22 mouse cellular contexts compared by ENCODE assay signal in genomic region chr17:36030046-36030702, GRCm38 (mm10). TPM values are rescaled to one million over a fixed set of nuclear protein-coding genes. Genes with fewer than 3 reads are reported as not detected.
DNase-seq lines count a peak whose midpoint lies in the region; ATAC-seq and TF ChIP-seq lines count a peak whose summit lies in the region.
"Not testable (repeated sequence)": the region's sequence is repeated elsewhere in the genome, so short reads cannot be mapped to it uniquely, and the experiment has no call there.
"Had no signal": no experiment of that assay in that cellular context is flagged by ENCODE, and none has a peak within 500 bp of the region (broad histone marks: within the 10 kb centered on the region; RNA-seq: fewer than 3 reads in every experiment).

No protein-coding gene starts in this region.

- H3K4me3 ChIP-seq in heart, adult 2 months; liver, embryonic 15.5 days (replicated peaks); midbrain, embryonic 11.5 days (ENCODE audit: low read depth, low read length); stomach, postnatal 0 days (ENCODE audit: low read depth, low read length): not testable (repeated sequence)

- not testable (repeated sequence) for H3K36me3 ChIP-seq in heart, adult 2 months (ENCODE audit: control insufficient read depth, insufficient read depth, low read length); liver, embryonic 15.5 days (replicated peaks); midbrain, embryonic 11.5 days (ENCODE audit: control insufficient read depth, insufficient read depth, low read length); stomach, postnatal 0 days (ENCODE audit: control insufficient read depth, insufficient read depth, low read length)

- not testable (repeated sequence) for TF ChIP-seq EP300 in heart, adult 2 months (IDR thresholded peaks at IDR 0.05; ENCODE audit: insufficient read depth, low read depth, low read length); stomach, postnatal 0 days (optimal IDR thresholded peaks at IDR 0.05)

- H3K9ac ChIP-seq in heart, adult 2 months (ENCODE audit: low read depth, low read length); liver, embryonic 15.5 days; midbrain, embryonic 11.5 days (ENCODE audit: low read length); stomach, postnatal 0 days (ENCODE audit: low read length): not testable (repeated sequence)

- peak; percentile 31; the same call in 1 of the 2 replicates for ATAC-seq in common myeloid progenitor, adult 5-6 weeks (replicated peaks; ENCODE audit: low read depth, poor library complexity, severe bottlenecking)
- peak; percentile 23 for ATAC-seq in liver, embryonic 15.5 days (ENCODE audit: insufficient read depth)
- not testable (repeated sequence) for ATAC-seq in midbrain, embryonic 11.5 days (ENCODE audit: low FRiP score); stomach, postnatal 0 days (ENCODE audit: low FRiP score, low TSS enrichment)

- not testable (repeated sequence) for H3K79me2 ChIP-seq in heart, adult 2 months (replicated peaks; ENCODE audit: control insufficient read depth, insufficient read depth, low read length)

- H3K27ac ChIP-seq in heart, adult 2 months; midbrain, embryonic 11.5 days (ENCODE audit: low read depth, low read length); stomach, postnatal 0 days (replicated peaks): not testable (repeated sequence)
- peak overlapping the region; percentile 53 for H3K27ac ChIP-seq in liver, embryonic 15.5 days (replicated peaks)

- H3K9me3 ChIP-seq in liver, embryonic 15.5 days (replicated peaks); midbrain, embryonic 11.5 days (ENCODE audit: control insufficient read depth, low read length); stomach, postnatal 0 days (ENCODE audit: control insufficient read depth, low read length): not testable (repeated sequence)

- intact Hi-C loops in heart, adult 2 months (cut with DNase I), result not testable (repeated sequence)

- peak overlapping the region; percentile 86 for H3K4me2 ChIP-seq in liver, embryonic 15.5 days
- not testable (repeated sequence) for H3K4me2 ChIP-seq in midbrain, embryonic 11.5 days; stomach, postnatal 0 days (replicated peaks; ENCODE audit: low read depth)

- 59% methylated on average over 4 of the region's 4 CpGs for WGBS in heart, adult 2 months
- 67% methylated on average over 4 of the region's 4 CpGs for WGBS in liver, embryonic 15.5 days (ENCODE audit: insufficient replicate concordance)
- 74% methylated on average over 2 of the region's 4 CpGs for WGBS in midbrain, embryonic 11.5 days
- 49% methylated on average over 2 of the region's 4 CpGs for WGBS in stomach, postnatal 0 days

- TF ChIP-seq POLR2A in heart, adult 2 months (IDR thresholded peaks at IDR 0.05; ENCODE audit: insufficient read depth, low read depth, low read length), result not testable (repeated sequence)

- not testable (repeated sequence) for H3K4me1 ChIP-seq in heart, adult 2 months (ENCODE audit: control insufficient read depth, insufficient read depth, low read length); midbrain, embryonic 11.5 days (ENCODE audit: control insufficient read depth, insufficient read depth, low read length); stomach, postnatal 0 days (replicated peaks; ENCODE audit: control insufficient read depth, insufficient read depth)
- peaks cover 40% of the 10 kb centered on the region for H3K4me1 ChIP-seq in liver, embryonic 15.5 days (replicated peaks)

- TF ChIP-seq CTCF in heart, adult 2 months (IDR thresholded peaks at IDR 0.05); stomach, postnatal 0 days (IDR thresholded peaks at IDR 0.05; ENCODE audit: low read depth): not testable (repeated sequence)

- not testable (repeated sequence) for H3K27me3 ChIP-seq in heart, adult 2 months (ENCODE audit: control insufficient read depth, insufficient read depth, low read length); liver, embryonic 15.5 days; midbrain, embryonic 11.5 days (ENCODE audit: control insufficient read depth, insufficient read depth, low read length); stomach, postnatal 0 days (ENCODE audit: control insufficient read depth, insufficient read depth, low read length)

- DNase-seq in ES-CJ7 (ENCODE audit: low read depth, low spot score), result peak; percentile 51
- peak; percentile 51 to 52 for DNase-seq in heart, adult 2 months
- DNase-seq in liver, result peak; percentile 58
- peak; percentile 72 for DNase-seq in midbrain, embryonic 11.5 days (ENCODE audit: low spot score, missing footprints)
- peak; percentile 36 for DNase-seq in stomach, postnatal 0 days (ENCODE audit: low spot score)

RNA-seq across cellular contexts. Expression of gene H2-T23, which starts 2.5 kb away (rescaled TPM):
- 128 and 151 TPM in 2 replicates for total RNA-seq in common myeloid progenitor, adult 5-6 weeks (2017)
- 10 to 100 TPM; 27.3 to 34.1 TPM for total RNA-seq in heart, adult 2 months (2021)
- polyA plus RNA-seq in heart, adult 2 months (2012; rRNA removed), result 43.4 and 46.4 TPM in 2 replicates
- polyA plus RNA-seq in liver, embryonic 15.5 days (2015; fragmentation: Nextera tagmentation; extraction: Ambion mirVana), result 52.8 and 65.8 TPM in 2 replicates
- polyA plus RNA-seq in midbrain, embryonic 11.5 days (2014; fragmentation: Nextera tagmentation; extraction: Ambion mirVana), result 3.2 and 3.3 TPM in 2 replicates
- 35.9 and 40.2 TPM in 2 replicates for polyA plus RNA-seq in stomach, postnatal 0 days (2015; fragmentation: Nextera tagmentation; extraction: Ambion mirVana)

RNA-seq across cellular contexts. Expression of gene H2-T24, which starts 9.8 kb away (rescaled TPM):
- total RNA-seq in common myeloid progenitor, adult 5-6 weeks (2017), result 15.3 and 16.4 TPM in 2 replicates
- total RNA-seq in heart, adult 2 months (2021), result 1 to 10 TPM; 7.5 to 9.6 TPM
- polyA plus RNA-seq in heart, adult 2 months (2012; rRNA removed), result 4.3 and 9.4 TPM in 2 replicates
- polyA plus RNA-seq in liver, embryonic 15.5 days (2015; fragmentation: Nextera tagmentation; extraction: Ambion mirVana), result 8.2 and 9.2 TPM in 2 replicates
- 3.1 TPM in 2 replicates for polyA plus RNA-seq in midbrain, embryonic 11.5 days (2014; fragmentation: Nextera tagmentation; extraction: Ambion mirVana)
- 1.0 and 1.1 TPM in 2 replicates for polyA plus RNA-seq in stomach, postnatal 0 days (2015; fragmentation: Nextera tagmentation; extraction: Ambion mirVana)

RNA-seq across cellular contexts. Expression of gene H2-T22, which starts 12.4 kb away (rescaled TPM):
- 42.8 and 48.6 TPM in 2 replicates for total RNA-seq in common myeloid progenitor, adult 5-6 weeks (2017)
- 10 to 100 TPM in 1 of 2 experiments, 1 to 10 TPM in 1; 7.4 to 10.6 TPM for total RNA-seq in heart, adult 2 months (2021)
- 23.4 and 23.8 TPM in 2 replicates for polyA plus RNA-seq in heart, adult 2 months (2012; rRNA removed)
- polyA plus RNA-seq in liver, embryonic 15.5 days (2015; fragmentation: Nextera tagmentation; extraction: Ambion mirVana), result 11.9 and 13.2 TPM in 2 replicates
- 7.3 and 7.6 TPM in 2 replicates for polyA plus RNA-seq in midbrain, embryonic 11.5 days (2014; fragmentation: Nextera tagmentation; extraction: Ambion mirVana)
- 18.9 and 21.0 TPM in 2 replicates for polyA plus RNA-seq in stomach, postnatal 0 days (2015; fragmentation: Nextera tagmentation; extraction: Ambion mirVana)

RNA-seq across cellular contexts. Expression of gene Gm6034, which starts 12.6 kb away (rescaled TPM):
- total RNA-seq in common myeloid progenitor, adult 5-6 weeks (2017), result not detected in 2 replicates
- total RNA-seq in heart, adult 2 months (2021), result not detected
- not detected in 2 replicates for polyA plus RNA-seq in heart, adult 2 months (2012; rRNA removed)
- not detected in 2 replicates for polyA plus RNA-seq in liver, embryonic 15.5 days (2015; fragmentation: Nextera tagmentation; extraction: Ambion mirVana)
- polyA plus RNA-seq in midbrain, embryonic 11.5 days (2014; fragmentation: Nextera tagmentation; extraction: Ambion mirVana), result not detected in 2 replicates
- polyA plus RNA-seq in stomach, postnatal 0 days (2015; fragmentation: Nextera tagmentation; extraction: Ambion mirVana), result not detected in 2 replicates
- total RNA-seq: gastrocnemius, postnatal 36 days; layer of hippocampus, adult 8-10 months; left cerebral cortex, postnatal 10 days had no signal
- polyA plus RNA-seq: C2C12; embryonic facial prominence, embryonic 11.5 days; forebrain, embryonic 12.5 days; heart, embryonic 11.5 days; hindbrain, embryonic 10.5 days; hindbrain, embryonic 16.5 days; kidney, embryonic 14.5 days; limb, embryonic 11.5 days; lung, adult 2 months; midbrain, embryonic 15.5 days; neural tube, embryonic 13.5 days; Patski had no signal

RNA-seq across cellular contexts. Expression of gene Gm11127, which starts 28.0 kb away (rescaled TPM):
- 0.05 TPM in 1 of 2 replicates, not detected in the other for total RNA-seq in common myeloid progenitor, adult 5-6 weeks (2017)
- 1 to 10 TPM; 3.5 to 4.4 TPM for total RNA-seq in heart, adult 2 months (2021)
- not detected in 2 replicates for polyA plus RNA-seq in heart, adult 2 months (2012; rRNA removed)
- polyA plus RNA-seq in liver, embryonic 15.5 days (2015; fragmentation: Nextera tagmentation; extraction: Ambion mirVana), result not detected in 2 replicates
- polyA plus RNA-seq in midbrain, embryonic 11.5 days (2014; fragmentation: Nextera tagmentation; extraction: Ambion mirVana), result not detected in 2 replicates
- polyA plus RNA-seq in stomach, postnatal 0 days (2015; fragmentation: Nextera tagmentation; extraction: Ambion mirVana), result 0.08 and 0.10 TPM in 2 replicates
- total RNA-seq: left cerebral cortex, postnatal 10 days had no signal
- polyA plus RNA-seq: embryonic facial prominence, embryonic 11.5 days; forebrain, embryonic 12.5 days; heart, embryonic 11.5 days; hindbrain, embryonic 10.5 days; hindbrain, embryonic 16.5 days; kidney, embryonic 14.5 days; limb, embryonic 11.5 days; lung, adult 2 months; midbrain, embryonic 15.5 days; neural tube, embryonic 13.5 days had no signal
